Mouse (Mus musculus) MEL (cell line): Measurements from ENCODE around the gene Med7. TPM values are rescaled to one million over a fixed set of nuclear protein-coding genes. Genes with fewer than 3 reads are reported as not detected.

Experiments used
- DNase-seq: peaks from one replicate; pipeline ENCODE4 v3.0.0; 2011; ENCODE audit warnings: low read depth, low spot score
- H3K27ac ChIP-seq: 2 replicates; pipeline ENCODE4 v1.5.1; 2012; ENCODE audit warnings: low read depth, mild to moderate bottlenecking, control low read depth, low read length, moderate library complexity; ENCODE audit not compliant: control insufficient read depth
- H3K27me3 ChIP-seq, 2 experiments: fragments of 150-350 bp in 1 of 2; sonication (generic) in 1 of 2; 2 replicates each; pipeline ENCODE4 v1.6.1; 2012; ENCODE audit warnings: low read length in 2 of 2, mild to moderate bottlenecking in 2 of 2, improper control_type of control experiment in 1 of 2, moderate library complexity in 1 of 2; ENCODE audit not compliant: insufficient read depth in 2 of 2, control insufficient read depth in 1 of 2
- H3K36me3 ChIP-seq, 2 experiments: 2 replicates each; pipeline ENCODE4 v1.6.1; 2012 to 2014; ENCODE audit warnings: low read length in 2 of 2, improper control_type of control experiment in 1 of 2, inconsistent platforms in 1 of 2, mild to moderate bottlenecking in 1 of 2; ENCODE audit not compliant: insufficient read depth in 2 of 2, control insufficient read depth in 1 of 2
- H3K4me1 ChIP-seq, 2 experiments: fragments of 150-350 bp in 1 of 2; sonication (generic) in 1 of 2; 2 replicates each; pipeline ENCODE4 v1.6.1; 2012; ENCODE audit warnings: low read length in 2 of 2, improper control_type of control experiment in 1 of 2, mild to moderate bottlenecking in 1 of 2; ENCODE audit not compliant: insufficient read depth in 2 of 2, control insufficient read depth in 1 of 2
- H3K4me3 ChIP-seq, 2 experiments: fragments of 150-350 bp in 1 of 2; sonication (generic) in 1 of 2; 2 replicates each; pipeline ENCODE4 v1.5.1; 2012; ENCODE audit warnings: low read depth in 2 of 2, low read length in 2 of 2, mild to moderate bottlenecking in 2 of 2, moderate library complexity in 2 of 2, control low read depth in 1 of 2, improper control_type of control experiment in 1 of 2; ENCODE audit not compliant: control insufficient read depth in 1 of 2, insufficient read depth in 1 of 2
- H3K79me2 ChIP-seq: 2 replicates; pipeline ENCODE4 v1.6.1; 2012; ENCODE audit warnings: mild to moderate bottlenecking, low read length, moderate library complexity; ENCODE audit not compliant: control insufficient read depth, poor library complexity, insufficient read depth
- H3K9ac ChIP-seq: 2 replicates; pipeline ENCODE4 v1.6.1; 2012; ENCODE audit warnings: low read depth, mild to moderate bottlenecking, control low read depth, low read length, moderate library complexity; ENCODE audit not compliant: control insufficient read depth, poor library complexity, severe bottlenecking
- H3K9me3 ChIP-seq: fragments of 150-350 bp; sonication (generic); replicated peaks from 2 replicates; pipeline ENCODE4 v1.6.1; 2012; ENCODE audit warnings: mild to moderate bottlenecking, low read length, improper control_type of control experiment, moderate library complexity; ENCODE audit not compliant: insufficient read depth
- BHLHE40 ChIP-seq: IDR thresholded peaks from 2 replicates; pipeline ENCODE4 v1.6.1; 2012; ENCODE audit warnings: low read depth, mild to moderate bottlenecking, inconsistent platforms, low read length, improper control_type of control experiment, borderline replicate concordance
- CHD1 ChIP-seq: IDR thresholded peaks from 2 replicates; pipeline ENCODE4 v1.6.1; 2012; ENCODE audit warnings: low read depth, mild to moderate bottlenecking, inconsistent platforms, low read length, improper control_type of control experiment
- ELF1 ChIP-seq: IDR thresholded peaks from 2 replicates; pipeline ENCODE4 v1.6.1; 2014; ENCODE audit warnings: low read depth, mild to moderate bottlenecking, inconsistent platforms, low read length, improper control_type of control experiment, moderate library complexity
- EP300 ChIP-seq, 2 experiments: IDR thresholded peaks; 2 replicates each; pipeline ENCODE4 v1.6.1; 2011; ENCODE audit warnings: improper control_type of control experiment in 2 of 2, low read length in 2 of 2, low read depth in 1 of 2, mild to moderate bottlenecking in 1 of 2
- ETS1 ChIP-seq: IDR thresholded peaks from 2 replicates; pipeline ENCODE4 v1.6.1; 2012; ENCODE audit warnings: low read depth, mild to moderate bottlenecking, inconsistent platforms, low read length, improper control_type of control experiment, moderate library complexity
- GABPA ChIP-seq: IDR thresholded peaks from 2 replicates; pipeline ENCODE4 v1.6.1; 2012; ENCODE audit warnings: low read depth, mild to moderate bottlenecking, inconsistent platforms, low read length, improper control_type of control experiment, moderate library complexity
- GATA1 ChIP-seq: IDR thresholded peaks from 2 replicates; pipeline ENCODE4 v1.6.1; 2011; ENCODE audit warnings: low read depth, low read length, improper control_type of control experiment
- JUND ChIP-seq: IDR thresholded peaks from 2 replicates; pipeline ENCODE4 v1.6.1; 2011; ENCODE audit warnings: low read depth, mild to moderate bottlenecking, improper control_type of control experiment, low read length
- KAT2A ChIP-seq: conservative IDR thresholded peaks from 2 replicates; pipeline ENCODE4 v1.6.1; 2012; ENCODE audit warnings: low read depth, low read length, improper control_type of control experiment, inconsistent platforms
- MAFK ChIP-seq: IDR thresholded peaks from 2 replicates; pipeline ENCODE4 v1.6.1; 2011; ENCODE audit warnings: low read depth, mild to moderate bottlenecking, low read length, improper control_type of control experiment, borderline replicate concordance
- MAX ChIP-seq: IDR thresholded peaks from 2 replicates; pipeline ENCODE4 v1.6.1; 2011; ENCODE audit warnings: low read length, improper control_type of control experiment
- MAZ ChIP-seq: IDR thresholded peaks from 2 replicates; pipeline ENCODE4 v1.6.1; 2012; ENCODE audit warnings: low read depth, mild to moderate bottlenecking, inconsistent platforms, low read length, improper control_type of control experiment
- MEF2A ChIP-seq: IDR thresholded peaks from 2 replicates; pipeline ENCODE4 v1.6.1; 2014; ENCODE audit warnings: low read depth, mild to moderate bottlenecking, inconsistent platforms, low read length, improper control_type of control experiment; ENCODE audit not compliant: poor library complexity, insufficient replicate concordance, severe bottlenecking; ENCODE audit errors: extremely low read depth
- MXI1 ChIP-seq: IDR thresholded peaks from 2 replicates; pipeline ENCODE4 v1.6.1; 2011; ENCODE audit warnings: mild to moderate bottlenecking, low read depth, low read length, improper control_type of control experiment
- MYC ChIP-seq: IDR thresholded peaks from 2 replicates; pipeline ENCODE4 v1.6.1; 2011; ENCODE audit warnings: low read depth, mild to moderate bottlenecking, low read length, improper control_type of control experiment, moderate library complexity
- NELFE ChIP-seq: IDR thresholded peaks from 2 replicates; pipeline ENCODE4 v1.6.1; 2011; ENCODE audit warnings: low read depth, low read length, improper control_type of control experiment
- NRF1 ChIP-seq: IDR thresholded peaks from 2 replicates; pipeline ENCODE4 v1.6.1; 2014; ENCODE audit warnings: low read depth, mild to moderate bottlenecking, inconsistent platforms, low read length, improper control_type of control experiment, moderate library complexity; ENCODE audit not compliant: poor library complexity, insufficient read depth, severe bottlenecking
- POLR2AphosphoS2 ChIP-seq: IDR thresholded peaks from 2 replicates; pipeline ENCODE4 v1.6.1; 2011; ENCODE audit warnings: low read length, improper control_type of control experiment
- POLR2AphosphoS5 ChIP-seq: IDR thresholded peaks from 2 replicates; pipeline ENCODE4 v1.6.1; 2012; ENCODE audit warnings: low read depth, borderline replicate concordance, mild to moderate bottlenecking, inconsistent platforms, low read length, moderate library complexity, mixed read lengths
- RAD21 ChIP-seq: IDR thresholded peaks from 2 replicates; pipeline ENCODE4 v1.6.1; 2011; ENCODE audit warnings: mild to moderate bottlenecking, low read depth, low read length, improper control_type of control experiment
- RCOR1 ChIP-seq: IDR thresholded peaks from 2 replicates; pipeline ENCODE4 v1.6.1; 2012; ENCODE audit warnings: low read depth, mild to moderate bottlenecking, inconsistent platforms, low read length, improper control_type of control experiment
- SMC3 ChIP-seq: IDR thresholded peaks from 2 replicates; pipeline ENCODE4 v1.6.1; 2011; ENCODE audit warnings: low read depth, low read length, improper control_type of control experiment
- TAL1 ChIP-seq: IDR thresholded peaks from 2 replicates; pipeline ENCODE4 v1.6.1; 2012; ENCODE audit warnings: mild to moderate bottlenecking, inconsistent platforms, low read length, moderate library complexity, mixed read lengths
- UBTF ChIP-seq: IDR thresholded peaks from 2 replicates; pipeline ENCODE4 v1.6.1; 2012; ENCODE audit warnings: low read depth, mild to moderate bottlenecking, inconsistent platforms, low read length, improper control_type of control experiment, moderate library complexity, borderline replicate concordance; ENCODE audit not compliant: insufficient read depth
- USF1 ChIP-seq: IDR thresholded peaks from 2 replicates; pipeline ENCODE4 v1.6.1; 2014; ENCODE audit warnings: low read depth, mild to moderate bottlenecking, inconsistent platforms, low read length, improper control_type of control experiment, moderate library complexity
- USF2 ChIP-seq, 2 experiments: IDR thresholded peaks; 2 replicates each; pipeline ENCODE4 v1.6.1; 2011 to 2012; ENCODE audit warnings: improper control_type of control experiment in 2 of 2, low read length in 2 of 2, borderline replicate concordance in 1 of 2, inconsistent platforms in 1 of 2, low read depth in 1 of 2, mild to moderate bottlenecking in 1 of 2; ENCODE audit not compliant: insufficient read depth in 1 of 2
- ZMIZ1 ChIP-seq: IDR thresholded peaks from 2 replicates; pipeline ENCODE4 v1.6.1; 2012; ENCODE audit warnings: low read depth, mild to moderate bottlenecking, inconsistent platforms, low read length, improper control_type of control experiment, moderate library complexity
- polyA plus RNA-seq, 2 experiments: library from polyadenylated mRNA; stranded (reverse) in 1 of 2; unstranded in 1 of 2; fragments of >175 nt in 1 of 2; fragments of >200 nt in 1 of 2; gene quantifications; 2 replicates each; pipeline versions ENCODE4 v1.2.1 to v1.2.4; 2012; ENCODE audit warnings: low replicate concordance in 2 of 2, low read depth in 1 of 2; ENCODE audit not compliant: insufficient read length in 2 of 2, insufficient read depth in 1 of 2, missing spikeins in 1 of 2
- total RNA-seq: library from RNA; depleted of rRNA; stranded (reverse); fragments of 300-350 nt; gene quantifications from 2 replicates; pipeline ENCODE4 v1.2.3, GENCODE M21; 2012

The Med7 gene
- total and polyA plus RNA-seq, 3 experiments: 56.5 to 57.8 TPM; not detected in 1

GRCm38 (mm10) chr11:46466878-46467277, 30.2 kb downstream of the Med7 start:
- no peak overlapping the region for H3K4me3 ChIP-seq
- no peaks in the 10 kb centered on the region; a peak in 1 of 4 replicates for H3K4me1 ChIP-seq
- no peak for DNase-seq
- no peaks in the 10 kb centered on the region for H3K27me3 ChIP-seq
- no peak overlapping the region for H3K9ac ChIP-seq
- no peak overlapping the region for H3K27ac ChIP-seq
- H3K9me3 ChIP-seq: no peaks in the 10 kb centered on the region
- H3K36me3 ChIP-seq: no peaks in the 10 kb centered on the region
- no peaks in the 10 kb centered on the region for H3K79me2 ChIP-seq
- no peak for TF ChIP-seq EP300 (IDR thresholded peaks at IDR 0.05; ENCODE audit: low read depth in 1 of 2, low read length in 2 of 2)
- no peak for TF ChIP-seq POLR2AphosphoS2
- TF ChIP-seq JUND: no peak
- no peak for TF ChIP-seq GABPA
- no peak for TF ChIP-seq MXI1
- no peak for TF ChIP-seq TAL1
- no peak for TF ChIP-seq MAZ
- no peak for TF ChIP-seq MAX
- TF ChIP-seq ETS1: no peak
- TF ChIP-seq NRF1: no peak
- no peak for TF ChIP-seq ELF1
- TF ChIP-seq MAFK: no peak
- no peak for TF ChIP-seq UBTF
- TF ChIP-seq ZMIZ1: no peak
- no peak for TF ChIP-seq POLR2AphosphoS5
- TF ChIP-seq GATA1: no peak

GRCm38 (mm10) chr11:46474220-46474619, 37.5 kb downstream of the Med7 start:
- Histone ChIP-seq H3K9ac (no peak overlapping the region), H3K79me2 (no peaks in the 10 kb centered on the region), H3K9me3 (no peaks in the 10 kb centered on the region), H3K27me3 (no peaks in the 10 kb centered on the region), H3K4me1 (no peaks in the 10 kb centered on the region), H3K4me3 (no peak overlapping the region), H3K27ac (no peak overlapping the region), H3K36me3 (no peaks in the 10 kb centered on the region; a peak in 1 of 4 replicates)
- DNase-seq: no peak
- TF ChIP-seq NELFE (no peak), MYC (no peak), POLR2AphosphoS5 (no peak), NRF1 (no peak), TAL1 (no peak), RAD21 (no peak), USF1 (no peak), MAZ (no peak), USF2 (IDR thresholded peaks at IDR 0.05; ENCODE audit: borderline replicate concordance in 1 of 2, insufficient read depth in 1 of 2, low read depth in 1 of 2, low read length in 2 of 2) (no peak), MEF2A (no peak), ZMIZ1 (no peak), MAFK (no peak), RCOR1 (no peak), SMC3 (no peak), MXI1 (no peak), KAT2A (no peak), BHLHE40 (no peak), CHD1 (no peak)
